Mouse (Mus musculus): Measurements from ENCODE around the gene Emg1.

DNA sequence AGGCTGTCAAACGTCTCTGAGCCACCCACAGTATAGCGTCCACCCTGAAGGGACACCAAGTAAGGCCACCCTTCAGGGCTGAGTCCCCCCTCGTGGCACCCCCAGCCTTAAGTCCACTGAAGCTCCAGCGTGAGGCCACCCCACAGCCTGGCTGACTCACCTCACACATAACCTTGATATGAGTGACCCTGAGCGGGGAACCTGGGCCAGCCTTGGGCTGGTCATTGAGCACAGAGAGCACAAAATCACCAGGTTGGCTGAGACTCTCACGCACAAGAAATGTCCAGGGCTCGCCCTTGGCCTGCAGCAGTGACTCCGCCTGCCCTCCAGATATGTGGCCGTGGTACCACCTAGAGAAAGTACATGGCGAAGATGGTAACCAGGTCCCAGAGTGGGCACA, 16.6 kb upstream of the Emg1 start:
- TF ChIP-seq EP300 (IDR thresholded peaks at IDR 0.05; ENCODE audit: insufficient read depth, low read depth, low read length), result no peak
- TF ChIP-seq CTCF (IDR thresholded peaks at IDR 0.05), result no peak
- TF ChIP-seq POLR2A (IDR thresholded peaks at IDR 0.05; ENCODE audit: insufficient read depth, low read depth, low read length), result no peak

Data from heart, adult 2 months (tissue).